Mouse (Mus musculus) c-Kit-positive CD71-positive TER-119-negative erythroid progenitor cells, embryonic 14.5 days (primary cell): ENCODE measurements at regions not wholly inside any gene's neighbourhood (a gene's known extent, or its start where the extent isn't known, plus 50 kb on each side); places are given as distances from the start of the nearest gene placed in this dataset.

ENCODE experiments used
- DNase-seq: peaks from one replicate; pipeline ENCODE4 v3.0.0-alpha.2; 2013; ENCODE audit warnings: low read depth

DNA sequence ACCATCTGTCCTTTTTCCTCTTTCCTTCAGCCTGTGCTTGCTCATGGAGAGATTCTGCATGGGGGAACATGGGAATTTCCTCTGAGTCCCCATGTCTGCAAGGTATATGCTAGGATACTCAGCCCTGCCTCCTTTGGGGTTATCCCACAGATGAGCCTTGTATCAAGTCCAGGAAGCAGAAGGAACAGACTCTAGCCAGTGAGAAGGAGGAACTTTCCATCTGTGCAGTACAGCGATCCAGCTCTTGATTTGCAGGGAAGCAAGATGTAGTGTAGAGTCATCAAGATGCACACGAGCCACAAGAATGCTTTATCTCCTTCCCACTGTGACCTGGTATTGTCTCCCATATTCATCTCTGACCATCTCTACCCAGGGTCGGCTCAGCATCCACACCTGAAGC lies 84.5 kb downstream of the Gadd45g start:
- DNase-seq, result no peak

DNA sequence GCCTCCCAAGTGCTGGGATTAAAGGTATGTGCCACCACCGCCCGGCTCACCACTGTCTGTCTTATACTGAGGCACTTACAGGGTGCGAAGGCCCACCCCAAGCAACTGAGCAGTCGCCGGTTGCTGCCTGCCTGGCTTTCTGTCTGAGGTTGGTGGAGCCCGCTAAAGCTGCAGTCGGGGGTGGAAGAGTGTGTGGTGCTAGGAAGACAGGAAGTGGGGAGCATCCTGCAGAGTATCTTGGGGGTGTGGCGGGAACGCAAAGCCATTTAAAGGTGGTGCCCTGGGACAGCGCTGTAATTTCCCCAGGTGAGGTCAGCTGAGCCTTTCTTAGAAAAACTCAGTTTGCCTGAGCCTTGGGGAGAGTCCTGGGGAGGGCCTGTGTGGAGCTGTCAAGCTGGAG lies 89.3 kb downstream of the Gadd45g start:
- DNase-seq, result no peak

DNA sequence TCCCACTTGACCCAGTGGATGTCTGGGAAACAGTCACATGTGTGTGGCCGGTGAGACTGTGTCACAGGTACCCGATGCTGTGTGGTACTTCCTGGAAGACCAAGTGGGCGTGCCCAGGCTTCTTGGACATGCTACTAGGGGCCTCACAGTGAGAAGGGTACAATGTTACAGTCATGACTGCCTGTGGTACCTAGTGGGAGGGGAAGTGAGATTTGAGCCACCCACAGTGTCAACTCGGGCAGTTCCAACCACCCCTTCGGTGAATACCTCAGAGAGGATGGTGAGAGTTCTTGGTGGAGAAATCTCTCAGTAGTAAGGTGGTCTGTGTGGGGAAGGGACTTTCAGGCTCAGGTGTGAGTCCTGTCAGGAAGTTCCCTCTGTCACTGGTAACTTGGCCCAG lies 90.0 kb downstream of the Gadd45g start:
- DNase-seq, result no peak

DNA sequence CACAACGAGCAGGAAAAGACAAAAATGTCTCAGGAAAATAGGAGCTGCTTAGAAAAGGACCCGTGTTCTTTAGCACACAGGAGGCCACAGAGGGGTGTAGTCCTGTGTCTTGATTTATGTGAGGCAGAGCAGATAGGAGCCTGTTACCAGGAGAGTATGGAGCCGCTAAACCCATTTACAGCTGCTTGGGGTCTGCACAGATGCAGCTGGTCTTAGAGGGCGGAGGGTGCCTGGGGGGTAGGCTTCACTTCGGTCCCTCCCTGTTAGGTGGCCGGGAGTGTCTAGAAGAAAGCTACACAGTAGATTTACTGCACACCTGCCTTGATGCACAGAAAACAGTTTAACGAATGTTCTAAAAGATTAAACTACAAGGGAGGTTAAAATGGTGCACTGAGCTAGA lies 91.4 kb downstream of the Gadd45g start:
- no peak for DNase-seq

DNA sequence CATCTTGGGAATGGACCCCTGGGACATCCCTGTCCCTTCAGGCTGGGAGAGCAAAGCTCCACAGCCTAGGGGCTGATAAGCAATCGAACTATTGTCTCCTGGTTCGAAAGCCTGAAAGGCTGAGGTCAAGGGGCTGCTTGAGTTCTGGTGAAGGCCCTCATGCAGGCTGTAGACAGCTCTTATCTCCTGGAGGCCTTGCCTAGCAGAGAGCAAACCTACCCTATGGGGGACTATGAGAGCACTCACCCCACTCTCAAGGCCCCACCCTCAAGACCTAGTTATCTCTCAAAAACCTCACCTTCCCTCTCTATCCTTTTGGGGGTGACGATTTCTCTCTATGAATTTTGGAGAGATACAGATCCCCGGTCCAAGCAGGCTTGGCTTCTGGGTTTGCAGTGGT lies 92.8 kb downstream of the Gadd45g start:
- peak; percentile 21 for DNase-seq

DNA sequence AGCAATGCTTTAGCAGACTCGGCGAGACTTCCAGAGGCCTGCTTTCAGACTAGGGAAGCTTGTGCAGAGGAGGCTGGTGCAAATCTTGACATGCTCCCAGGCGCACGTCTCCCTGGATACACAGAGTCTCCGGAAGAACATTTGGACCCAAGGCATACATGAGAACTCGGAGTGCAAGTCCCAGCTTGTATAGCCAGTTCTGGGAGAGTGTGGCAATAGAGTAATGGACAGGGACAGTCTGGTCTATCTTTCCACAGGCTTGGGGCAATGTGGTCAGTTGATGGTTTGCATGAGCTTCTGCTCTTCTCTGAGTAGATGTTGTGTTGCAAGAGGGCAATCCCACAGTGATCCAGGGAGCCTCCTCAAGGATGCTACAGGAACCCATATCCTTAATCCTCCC lies 93.2 kb downstream of the Gadd45g start:
- no peak for DNase-seq

DNA sequence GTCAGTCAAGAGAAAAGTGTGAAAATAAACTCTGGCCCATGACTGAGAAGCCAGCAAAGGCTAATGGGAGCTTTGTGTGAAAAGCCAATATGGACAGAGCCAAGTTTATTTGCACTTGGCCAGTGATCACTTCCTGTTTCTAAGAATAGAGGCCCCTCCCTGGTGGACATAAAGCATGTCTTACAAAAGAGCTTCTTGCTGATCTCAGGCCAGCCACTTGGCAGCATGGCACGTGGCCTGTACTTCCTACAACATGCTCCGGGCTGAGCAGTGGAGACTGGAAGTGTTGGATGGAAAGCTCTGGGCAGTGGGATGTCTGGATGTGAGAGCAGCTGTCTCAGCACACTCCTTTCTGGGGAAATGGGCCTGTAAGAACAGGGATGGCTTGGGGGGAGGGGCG lies 99.7 kb downstream of the Gadd45g start:
- no peak for DNase-seq

DNA sequence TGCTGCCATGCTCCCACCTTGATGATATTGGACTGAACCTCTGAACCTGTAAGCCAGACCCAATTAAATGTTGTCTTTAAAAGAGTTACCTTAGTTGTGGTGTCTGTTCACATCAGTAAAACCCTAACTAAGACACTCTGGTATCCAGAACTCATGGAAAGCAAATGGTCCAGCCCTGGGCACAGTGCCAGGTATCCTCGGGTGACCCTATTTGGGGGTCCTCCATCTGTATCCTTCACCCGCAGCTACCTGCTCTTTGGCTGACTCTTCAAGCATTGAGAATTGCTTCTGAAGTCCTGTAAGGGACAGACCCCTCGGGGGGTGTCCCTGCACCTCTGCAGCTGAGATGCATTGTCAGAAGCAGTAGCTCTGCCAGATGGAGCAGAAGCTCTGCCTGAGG lies 102.4 kb downstream of the Gadd45g start:
- no peak for DNase-seq

DNA sequence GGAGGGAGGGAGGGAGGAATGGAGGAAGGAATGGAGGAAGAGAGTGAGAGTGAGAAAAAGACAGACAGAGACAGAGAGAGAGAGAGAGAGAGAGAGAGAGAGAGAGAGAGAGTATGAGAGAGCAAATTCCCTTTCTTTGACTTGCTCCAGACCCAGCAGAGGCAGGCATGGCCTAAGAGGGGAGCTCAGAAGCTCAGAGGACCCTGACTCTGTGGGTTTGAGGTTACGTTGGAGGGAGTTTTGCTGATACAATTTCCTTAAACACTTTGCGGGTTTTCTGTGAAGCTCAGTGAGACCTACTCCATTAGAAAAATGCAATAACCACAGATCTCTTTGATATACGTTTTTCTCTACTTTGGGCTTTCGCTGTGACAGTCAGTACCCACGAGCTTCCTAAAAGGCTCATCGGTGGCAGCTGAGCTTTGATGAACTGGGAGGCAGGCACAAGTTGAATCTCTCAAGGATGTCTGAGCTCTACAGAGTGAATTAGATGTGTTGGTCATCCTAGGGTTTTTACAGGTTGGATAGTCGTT lies 105.1 kb downstream of the Gadd45g start:
- no peak for DNase-seq

DNA sequence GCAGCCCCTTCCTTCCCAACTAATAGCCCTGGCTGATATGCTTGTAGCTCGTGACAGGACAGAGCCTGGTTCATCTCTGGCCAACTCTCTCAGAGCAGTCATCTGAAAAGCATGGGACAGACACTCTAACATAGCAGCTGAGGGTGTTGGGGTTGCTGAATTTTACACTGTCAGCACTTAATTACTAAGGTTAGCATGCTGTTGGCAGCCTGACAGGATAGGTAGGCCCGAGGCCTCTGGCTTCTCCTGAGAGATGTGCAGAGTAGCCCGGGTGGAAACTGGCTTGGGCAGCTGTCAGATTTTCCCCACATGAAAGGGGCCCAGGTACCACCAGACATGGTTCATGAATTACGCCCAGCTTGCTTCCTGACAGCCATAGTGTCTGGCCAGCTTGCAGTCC lies 106.6 kb downstream of the Gadd45g start:
- DNase-seq, result no peak

DNA sequence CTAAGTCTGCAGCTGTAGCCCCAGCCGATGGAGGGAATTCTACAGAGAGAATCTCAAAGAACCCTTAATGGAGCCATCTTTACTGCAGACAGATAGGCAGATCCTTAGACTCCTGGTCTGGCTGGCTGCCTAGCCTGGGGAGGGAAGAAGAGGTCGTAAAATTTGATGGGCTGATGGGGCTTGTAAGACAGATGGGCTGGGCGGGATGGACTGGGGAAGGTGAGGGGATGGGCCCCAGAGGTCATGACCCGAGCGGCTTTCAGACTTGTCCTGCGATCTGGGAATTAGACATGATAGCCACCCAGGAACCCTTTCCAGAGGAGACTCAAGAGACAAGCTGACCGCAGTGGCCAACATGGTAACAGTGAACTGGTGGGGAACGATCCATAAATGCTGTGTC lies 107.1 kb downstream of the Gadd45g start:
- DNase-seq, result no peak

DNA sequence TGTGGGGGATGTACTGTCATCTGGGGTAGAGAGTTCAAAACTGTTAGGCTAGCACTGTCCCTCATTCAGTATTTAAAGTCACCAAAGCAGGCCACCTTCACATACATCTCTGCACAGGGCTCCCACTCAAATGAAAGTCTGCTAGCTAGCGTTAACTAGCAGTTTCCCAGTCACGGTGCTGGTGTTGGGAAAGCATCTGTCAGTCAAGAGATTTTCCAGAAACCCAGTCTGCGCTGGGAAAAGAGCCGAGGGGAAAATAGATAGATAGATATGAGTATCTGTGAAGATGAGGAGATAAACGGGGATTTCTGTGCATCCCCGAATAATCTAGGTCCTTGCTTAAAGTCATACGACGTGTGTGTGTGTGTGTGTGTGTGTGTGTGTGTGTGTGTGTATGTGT lies 110.6 kb downstream of the Gadd45g start:
- no peak for DNase-seq

DNA sequence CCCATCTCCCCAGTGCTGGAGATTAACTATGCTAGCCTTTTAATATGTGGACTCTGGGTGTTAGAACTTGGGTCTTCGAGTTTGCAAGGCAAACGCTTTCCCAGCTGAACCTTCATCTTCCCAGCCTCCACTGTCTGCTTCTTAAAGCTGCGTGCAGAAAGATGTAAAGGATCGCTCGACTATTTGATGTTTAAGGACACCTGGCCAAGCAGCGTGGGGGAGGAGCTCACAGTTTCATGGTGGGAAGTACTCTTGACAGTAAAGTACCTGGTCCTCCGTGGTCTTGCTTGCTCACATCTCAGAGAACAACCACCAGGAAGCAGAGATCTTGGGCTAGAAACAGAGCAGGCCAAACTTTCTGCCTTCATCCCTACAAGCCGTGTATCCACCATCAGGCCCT lies 113.1 kb downstream of the Gadd45g start:
- DNase-seq, result no peak

DNA sequence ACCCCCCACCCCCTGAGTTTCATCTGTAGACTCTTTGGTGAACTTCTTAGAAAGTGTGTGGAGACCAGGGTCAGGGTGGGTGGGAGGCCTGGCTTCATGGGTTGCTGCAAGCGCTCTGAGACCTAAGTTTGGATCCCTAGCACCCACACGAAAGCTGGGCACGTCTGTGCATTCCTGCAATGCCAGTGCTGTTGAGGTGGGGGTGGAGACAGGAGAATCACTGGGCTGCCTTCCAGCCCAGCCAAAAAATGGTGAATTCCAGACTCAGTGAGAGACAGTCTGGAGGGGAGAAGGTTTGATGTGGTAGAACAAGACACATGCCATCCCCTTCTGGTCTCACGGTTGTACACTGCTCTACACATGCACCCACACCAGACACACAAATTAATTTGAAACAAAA lies 113.8 kb downstream of the Gadd45g start:
- no peak for DNase-seq

DNA sequence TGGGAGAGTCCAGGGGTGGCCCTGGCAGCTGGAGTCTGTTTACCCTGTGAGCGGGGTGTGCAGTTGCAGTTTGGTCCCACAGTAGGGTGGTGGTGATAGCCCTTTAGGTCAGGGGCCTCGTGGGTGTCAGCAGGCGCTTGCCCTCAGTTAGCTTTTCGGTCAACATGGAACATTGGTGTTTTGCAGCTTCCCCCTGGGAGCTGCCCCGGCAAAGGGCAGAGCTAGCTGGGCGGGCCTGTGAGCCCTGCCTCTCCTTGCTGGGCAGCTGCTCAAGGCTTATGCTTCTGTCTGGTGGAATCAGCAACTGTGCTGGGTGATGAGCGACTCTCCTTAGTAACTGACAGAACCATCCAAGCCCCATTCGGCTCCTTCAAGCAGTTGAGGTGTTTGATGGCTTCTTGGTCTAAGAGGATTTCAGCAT lies 115.7 kb downstream of the Gadd45g start:
- no peak for DNase-seq

DNA sequence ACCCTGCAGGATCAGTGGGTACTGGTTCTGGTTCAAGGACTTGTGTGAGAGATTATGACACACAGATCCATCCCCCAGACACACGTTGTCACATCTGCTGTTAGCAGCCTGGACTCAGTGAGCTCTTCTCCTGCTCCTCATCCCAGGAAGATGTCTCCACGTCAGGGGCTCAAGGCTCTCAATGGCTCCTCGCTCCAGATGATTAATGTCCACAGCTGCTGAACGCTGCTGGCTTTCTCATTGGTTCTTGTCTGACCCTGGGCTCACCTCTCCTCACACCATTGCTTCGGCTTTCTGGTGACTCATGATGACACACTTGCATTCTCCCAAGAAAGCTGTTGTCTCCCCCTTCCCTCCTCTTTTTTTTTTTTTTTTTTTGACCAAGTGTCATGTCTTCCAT lies 116.2 kb downstream of the Gadd45g start:
- no peak for DNase-seq

DNA sequence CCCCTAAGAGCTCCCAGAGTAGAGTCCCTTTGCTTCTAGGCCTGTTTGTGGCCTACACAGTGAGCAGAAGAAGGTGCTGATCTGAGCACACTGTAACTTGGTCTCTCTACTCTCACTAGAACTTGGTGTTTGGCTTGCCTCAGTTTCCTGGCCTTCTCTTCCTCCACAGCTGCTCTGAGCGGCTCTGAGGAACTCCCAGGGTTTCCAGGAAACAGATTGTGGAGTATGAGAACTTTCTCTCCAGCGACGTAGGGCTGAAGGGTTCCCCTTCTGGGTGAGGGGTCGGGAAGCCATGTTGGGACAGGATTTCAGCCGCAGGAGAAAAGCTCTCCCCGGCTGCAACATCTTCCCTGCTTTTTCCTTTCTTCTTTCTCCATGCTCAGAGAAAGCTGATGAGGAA lies 117.5 kb downstream of the Gadd45g start:
- DNase-seq, result no peak

DNA sequence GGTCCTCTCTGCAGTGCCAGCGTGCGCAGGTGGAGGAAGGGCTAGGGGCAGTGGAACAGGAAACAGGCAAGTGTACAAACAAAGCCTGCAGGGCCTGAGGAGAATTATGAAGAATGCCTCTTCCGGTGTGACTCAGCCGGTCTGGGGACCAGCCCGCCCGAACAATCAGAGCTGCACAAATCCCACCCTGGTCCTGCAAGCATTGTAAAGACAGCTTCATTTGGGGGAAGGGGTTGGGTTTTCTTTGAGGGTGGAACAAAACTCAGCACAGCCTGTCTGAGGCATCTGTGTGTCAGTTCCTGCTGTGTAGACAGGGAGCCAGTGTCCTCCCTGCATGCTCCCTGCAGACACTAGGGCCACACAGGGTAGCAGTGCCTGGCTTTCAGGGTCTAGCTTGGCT lies 117.9 kb downstream of the Gadd45g start:
- DNase-seq, result no peak

DNA sequence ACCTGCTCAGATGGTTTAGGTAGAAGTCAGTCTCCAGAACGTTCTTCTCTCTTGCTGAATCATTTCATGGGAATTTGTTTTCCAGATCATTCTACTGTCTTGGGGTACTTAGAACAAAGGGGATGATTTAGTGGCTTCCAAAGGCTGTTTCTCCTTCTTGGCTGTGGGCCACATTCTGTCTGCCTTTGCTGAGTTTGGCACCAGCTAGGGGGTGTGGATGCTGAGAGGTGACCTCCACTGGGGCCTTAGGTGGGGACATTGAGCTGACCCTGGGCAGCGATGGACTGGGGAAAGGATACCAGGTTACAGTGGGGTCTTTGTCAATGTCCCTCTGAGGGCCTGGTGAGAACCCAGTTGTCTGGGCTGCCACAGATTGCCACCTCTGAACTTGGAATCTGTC lies 118.4 kb downstream of the Gadd45g start:
- DNase-seq, result no peak

DNA sequence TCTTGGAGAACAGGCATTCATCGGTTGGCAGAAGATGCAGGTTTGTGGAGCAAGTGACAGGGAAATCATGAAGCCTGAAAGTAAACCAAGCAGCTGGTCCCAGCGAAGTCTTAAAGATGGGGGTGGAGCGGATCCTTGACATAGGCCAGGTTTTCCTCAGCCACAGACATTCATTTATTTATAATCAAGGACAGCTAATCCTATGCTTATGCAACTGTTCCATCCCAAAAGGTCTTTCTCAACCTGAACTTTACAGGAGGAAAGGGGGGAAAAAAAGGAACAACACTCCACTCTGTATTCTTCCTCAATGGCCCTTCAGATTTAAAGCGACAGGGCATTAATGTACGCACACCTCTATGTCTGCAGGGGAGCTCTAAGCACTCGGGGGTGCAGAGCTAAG lies 121.6 kb downstream of the Gadd45g start:
- no peak for DNase-seq

DNA sequence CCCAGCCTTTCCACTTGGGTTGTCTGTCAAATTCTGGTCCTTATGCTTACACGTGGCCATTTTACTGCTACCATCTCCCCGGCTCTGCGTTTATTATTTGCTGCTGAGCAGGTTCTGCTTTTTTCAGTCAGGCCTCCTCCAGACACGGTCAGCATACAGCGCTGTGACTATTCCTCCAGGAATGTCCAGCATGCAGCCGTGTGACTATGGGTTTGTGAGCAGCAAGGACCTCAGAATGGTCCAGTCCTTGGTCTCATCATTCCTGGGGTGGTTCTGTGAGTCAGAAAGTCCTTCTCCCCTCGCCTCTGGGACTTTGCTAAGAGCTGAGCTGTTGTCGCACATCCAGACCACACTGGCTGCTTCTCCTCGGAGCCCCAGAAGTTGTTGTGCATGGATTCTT lies 122.3 kb downstream of the Gadd45g start:
- DNase-seq, result no peak

DNA sequence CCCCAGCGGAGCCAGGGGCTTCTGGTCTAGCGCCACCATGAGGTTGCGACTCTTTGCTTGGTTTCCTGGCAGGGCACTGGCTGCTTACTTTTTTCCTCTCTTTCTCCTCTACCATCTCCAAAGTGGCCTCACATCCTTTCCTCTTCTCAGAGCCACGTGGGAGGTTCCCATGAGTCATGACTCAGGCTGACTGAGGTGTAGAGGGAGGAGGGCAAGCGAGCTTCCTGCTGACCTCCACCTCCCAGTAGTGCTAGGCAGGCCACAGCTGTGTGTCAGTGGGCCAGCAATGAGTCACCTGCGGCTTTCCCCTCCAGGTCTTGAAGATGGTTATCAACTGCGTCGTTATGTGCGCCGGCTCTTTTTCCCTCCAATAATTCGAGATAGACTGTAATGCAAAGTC lies 123.6 kb downstream of the Gadd45g start:
- DNase-seq, result no peak

DNA sequence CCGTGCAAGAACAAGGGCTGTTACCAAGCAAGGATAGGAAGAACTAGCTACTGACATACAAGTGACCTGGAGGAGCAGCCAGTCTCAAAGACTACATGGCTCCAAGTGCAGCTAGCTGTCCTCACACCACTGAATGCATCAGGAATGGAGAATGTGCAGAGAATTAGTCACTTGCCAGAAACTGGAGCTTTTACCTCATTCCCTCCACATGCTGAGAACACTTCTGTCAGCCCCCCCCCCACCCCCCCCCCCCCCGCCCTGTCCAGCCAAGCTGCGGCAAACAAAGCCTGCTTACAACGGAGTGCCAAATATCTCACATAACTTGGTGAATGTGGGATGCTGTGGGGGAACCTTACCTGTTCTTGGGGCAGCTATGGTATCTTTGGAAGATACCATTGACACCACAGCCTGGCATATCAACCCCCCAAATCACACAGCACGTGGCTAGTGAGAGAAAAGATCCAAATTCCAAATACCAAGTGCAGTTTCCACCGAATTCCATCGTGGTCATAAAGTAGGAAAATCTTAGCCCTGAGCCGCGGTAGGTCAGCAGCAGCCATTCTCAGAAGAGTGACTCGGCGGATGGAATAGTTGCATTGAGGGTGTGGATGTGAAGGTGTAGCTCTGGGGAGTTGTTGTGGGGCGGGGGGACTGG lies 126.3 kb downstream of the Gadd45g start:
- DNase-seq, result no peak

DNA sequence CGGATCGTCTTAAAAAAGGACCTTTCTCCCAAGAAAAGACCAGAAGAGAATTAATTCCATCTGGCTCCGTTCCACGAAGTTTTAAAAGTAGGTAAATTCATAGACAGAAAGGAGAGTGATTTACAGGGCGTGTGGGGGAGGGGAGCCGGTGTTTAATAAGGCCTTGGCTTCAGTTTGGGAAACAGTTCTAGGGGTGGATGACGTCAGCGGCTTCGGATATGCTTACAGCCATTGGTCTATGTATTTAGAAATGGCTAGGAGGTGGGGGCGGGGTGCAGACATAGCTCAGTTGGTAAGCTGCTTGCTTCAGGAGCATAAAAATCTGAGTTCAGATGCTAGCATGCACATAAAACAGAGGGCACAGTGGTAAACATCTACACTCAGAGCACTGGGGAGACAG lies 127.0 kb downstream of the Gadd45g start:
- DNase-seq, result no peak

DNA sequence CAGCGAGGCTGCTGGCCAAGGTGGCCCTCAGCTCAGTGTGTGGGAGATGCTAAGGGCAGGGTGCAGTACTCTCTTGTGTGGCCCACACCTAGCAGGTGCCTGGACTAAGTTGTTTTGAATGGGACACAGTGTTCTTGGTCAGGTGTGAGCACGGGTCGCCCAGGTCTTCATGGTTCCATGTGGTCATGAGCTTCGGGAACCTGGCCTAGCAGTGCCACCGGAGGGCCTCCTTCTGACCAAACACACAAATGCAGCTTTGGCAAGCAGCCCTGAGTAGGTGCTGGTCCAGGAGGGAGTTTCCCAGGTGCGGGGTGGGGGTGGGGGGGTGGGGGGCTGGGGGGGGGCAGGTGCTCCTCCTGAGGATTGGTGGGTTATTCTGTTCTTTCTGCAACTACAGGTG lies 127.6 kb downstream of the Gadd45g start:
- no peak for DNase-seq
